Mouse (Mus musculus) midbrain, embryonic 14.5 days (tissue): ENCODE data around the gene Magi1. TPM values are rescaled to one million over a fixed set of nuclear protein-coding genes. Genes with fewer than 3 reads are reported as not detected.

ENCODE experiments used
- ATAC-seq: fragments of 200-750 bp; cut with Nextera tagmentation; 2 replicates; pipeline ENCODE4 v1.8.0; 2017; ENCODE audit warnings: moderate number of reproducible peaks, moderate library complexity; ENCODE audit not compliant: low FRiP score, low TSS enrichment
- DNase-seq: peaks from one replicate; pipeline ENCODE4 v3.0.0-alpha.2; 2015
- H3K27ac ChIP-seq: fragments of 300-500 bp; sonication (generic); replicated peaks from 2 replicates; pipeline ENCODE4 v1.5.1; 2014; ENCODE audit warnings: mild to moderate bottlenecking, low read depth, low read length, moderate library complexity
- H3K27me3 ChIP-seq: fragments of 300-500 bp; sonication (generic); 2 replicates; pipeline ENCODE4 v1.6.1; 2014; ENCODE audit warnings: low read length, control low read depth, mixed read lengths; ENCODE audit not compliant: control insufficient read depth, insufficient read depth
- H3K36me3 ChIP-seq: fragments of 300-500 bp; sonication (generic); 2 replicates; pipeline ENCODE4 v1.6.1; 2014; ENCODE audit warnings: low read length, control low read depth; ENCODE audit not compliant: control insufficient read depth, insufficient read depth
- H3K4me1 ChIP-seq: fragments of 300-500 bp; sonication (generic); 2 replicates; pipeline ENCODE4 v1.6.1; 2014; ENCODE audit warnings: mild to moderate bottlenecking, antibody characterized with exemption, low read length, control low read depth; ENCODE audit not compliant: control insufficient read depth, insufficient read depth
- H3K4me2 ChIP-seq: fragments of 300-500 bp; sonication (generic); 2 replicates; pipeline ENCODE4 v1.6.1; 2014; ENCODE audit warnings: mild to moderate bottlenecking, low read length, moderate library complexity
- H3K4me3 ChIP-seq: fragments of 300-500 bp; sonication (generic); replicated peaks from 2 replicates; pipeline ENCODE4 v1.5.1; 2014; ENCODE audit warnings: low read depth, low read length
- H3K9ac ChIP-seq: fragments of 300-500 bp; sonication (generic); replicated peaks from 2 replicates; pipeline ENCODE4 v1.6.1; 2014; ENCODE audit warnings: mild to moderate bottlenecking, low read length, moderate library complexity
- H3K9me3 ChIP-seq: fragments of 300-500 bp; sonication (generic); 2 replicates; pipeline ENCODE4 v1.6.1; 2016; ENCODE audit warnings: low read length, control low read depth, mixed read lengths; ENCODE audit not compliant: control insufficient read depth
- WGBS: fragments of 180-500 bp; shearing (Covaris S2); extraction: QIAGEN DNeasy Blood & Tissue Kit; methylation state at CpG from one replicate; pipeline ENCODE4 v1.1.7; 2014; 5-methylcytosine and 5-hydroxymethylcytosine counted together
- polyA plus RNA-seq: library from polyadenylated mRNA; unstranded; fragments of >200 nt; fragmentation: Nextera tagmentation; extraction: Ambion mirVana; gene quantifications from 2 replicates; pipeline ENCODE4 v1.2.1, GENCODE M21; 2014

Gene Magi1
- polyA plus RNA-seq: 34.9 and 41.8 TPM in 2 replicates

DNA sequence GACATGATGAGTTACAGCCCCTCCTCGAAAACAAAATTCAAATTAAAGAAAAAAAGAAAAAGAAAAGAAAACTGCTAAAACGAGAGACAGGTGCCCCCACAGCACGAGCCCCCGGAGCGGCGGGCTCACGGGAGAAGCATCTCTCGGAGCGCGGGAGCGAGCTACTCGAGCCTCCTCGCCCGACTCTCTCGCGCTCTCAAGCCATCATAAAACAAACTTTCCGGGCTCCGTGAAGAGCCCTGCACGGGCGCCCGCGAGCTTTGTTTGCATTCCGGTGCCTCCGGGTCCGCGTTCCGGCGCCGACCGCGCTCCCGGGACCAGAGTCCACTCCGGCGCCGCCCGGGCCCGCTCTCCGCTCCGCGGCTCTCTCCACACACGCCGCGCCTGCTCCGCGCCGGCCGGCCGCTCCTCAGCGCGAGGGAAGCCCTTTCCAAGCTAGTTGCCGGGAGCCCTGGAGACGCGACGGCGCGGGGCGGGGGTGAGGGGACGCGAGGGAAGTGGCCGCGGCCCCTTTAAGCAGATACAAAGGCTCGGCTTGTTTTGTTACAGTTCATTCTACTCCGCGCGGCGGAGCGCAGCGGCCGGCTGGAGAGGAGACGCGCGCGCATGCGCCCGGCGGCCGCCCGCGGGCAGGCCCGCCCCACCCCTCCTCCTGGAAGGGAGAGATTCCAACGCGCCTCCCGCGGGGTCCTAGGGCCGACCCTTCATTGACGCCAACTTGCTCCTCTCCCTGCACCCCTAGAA, at the start of gene Magi1:
Gene Magi1, minus strand, starts transcription at position 600 of the 744 bp plus-strand sequence.
- Histone ChIP-seq H3K36me3 (no peaks in the 10 kb centered on the region), H3K9ac (peak within 1 kb of the TSS; percentile 66), H3K27ac (peak within 1 kb of the TSS; percentile 89), H3K4me2 (peak within 1 kb of the TSS; percentile 96), H3K4me1 (peaks cover 17% of the 10 kb centered on the region), H3K9me3 (0 out of 2 replicates have a peak, but pooled peaks cover 3% of the 10 kb centered on the region), H3K27me3 (no peaks in the 10 kb centered on the region), H3K4me3 (peak within 1 kb of the TSS; percentile 70)
- whole genome bisulfite sequencing: under 1% methylated on average over 86 of the region's 86 CpGs
- peak; percentile 93 for ATAC-seq
- peak; percentile 98 for DNase-seq

DNA sequence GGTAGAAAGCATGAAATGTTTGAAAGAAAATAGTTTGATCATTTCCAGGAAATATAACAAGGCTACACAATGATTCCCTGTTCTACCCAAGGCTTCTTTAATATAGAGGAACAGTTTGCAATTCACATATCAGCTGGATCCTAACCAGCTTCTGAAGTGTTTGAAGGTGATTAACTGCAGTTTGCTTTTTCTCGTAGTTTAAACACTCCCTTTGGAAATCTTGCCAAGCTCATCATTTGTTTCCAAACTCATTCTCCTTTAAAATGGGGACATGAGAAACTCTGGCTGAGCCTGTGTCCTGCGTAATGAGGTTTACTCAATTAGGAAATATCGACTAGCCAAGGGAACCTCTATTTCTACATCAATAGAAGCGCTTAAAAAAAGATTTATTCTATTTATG, 43.4 kb upstream of the Magi1 start:
- 86% methylated on average over 4 of the region's 4 CpGs for WGBS
- no peak for ATAC-seq
- Histone ChIP-seq H3K9ac (no peak overlapping the region), H3K9me3 (no peaks in the 10 kb centered on the region), H3K4me2 (no peak overlapping the region), H3K27ac (no peak overlapping the region), H3K36me3 (no peaks in the 10 kb centered on the region), H3K4me3 (no peak overlapping the region), H3K27me3 (no peaks in the 10 kb centered on the region), H3K4me1 (no peaks in the 10 kb centered on the region)
- DNase-seq: no peak

DNA sequence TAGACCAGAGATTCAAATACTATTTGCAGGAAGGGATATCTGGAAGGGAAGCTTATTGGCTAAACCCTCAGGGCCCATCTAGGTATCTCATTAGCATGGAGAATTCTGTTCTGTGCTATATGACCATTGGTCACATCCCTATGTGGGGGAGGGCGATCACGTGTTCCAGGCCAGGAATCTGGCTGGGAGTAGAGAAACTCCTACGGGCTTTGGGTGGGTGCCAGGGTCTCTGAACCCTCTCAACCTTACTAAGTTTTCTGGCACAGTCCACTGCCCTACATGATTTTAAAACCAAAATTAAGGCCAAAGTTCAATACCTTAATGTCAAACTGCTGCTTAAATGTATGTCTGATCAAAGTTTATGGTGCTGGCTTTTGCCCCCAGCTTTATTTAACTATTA, 33.2 kb upstream of the Magi1 start:
- no peaks in the 10 kb centered on the region for H3K9me3 ChIP-seq
- H3K27me3 ChIP-seq: no peaks in the 10 kb centered on the region
- 93% methylated on average over 3 of the region's 3 CpGs for WGBS
- no peaks in the 10 kb centered on the region for H3K4me1 ChIP-seq
- no peaks in the 10 kb centered on the region for H3K36me3 ChIP-seq
- DNase-seq (no peak), ATAC-seq (no peak)
- no peak overlapping the region for H3K4me2 ChIP-seq
- H3K27ac ChIP-seq: no peak overlapping the region
- H3K9ac ChIP-seq: no peak overlapping the region
- H3K4me3 ChIP-seq: no peak overlapping the region

DNA sequence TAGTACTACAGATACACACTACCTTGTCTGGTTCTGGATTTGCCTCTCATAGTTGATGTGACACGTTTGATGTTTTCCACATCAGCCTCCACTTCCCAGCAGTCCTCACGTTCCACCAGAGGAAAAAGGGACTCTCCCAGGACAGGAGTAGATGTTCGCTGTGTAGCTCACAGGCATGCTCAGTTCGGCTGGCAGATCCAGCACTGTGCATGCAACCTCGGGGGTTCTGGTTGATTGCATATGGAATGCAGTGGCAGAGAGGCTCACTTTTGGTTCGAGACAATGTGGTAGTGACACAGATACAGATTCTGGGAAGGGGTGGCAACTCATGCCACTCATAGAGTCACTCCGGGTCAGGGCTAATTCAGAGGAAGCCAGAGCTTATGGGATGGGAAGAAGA, 28.6 kb upstream of the Magi1 start:
- H3K36me3 ChIP-seq: no peaks in the 10 kb centered on the region
- H3K4me1 ChIP-seq: 0 out of 2 replicates have a peak, but pooled peaks cover 4% of the 10 kb centered on the region
- no peaks in the 10 kb centered on the region for H3K9me3 ChIP-seq
- no peak overlapping the region for H3K4me3 ChIP-seq
- H3K27me3 ChIP-seq: no peaks in the 10 kb centered on the region
- no peak for ATAC-seq
- no peak for DNase-seq
- H3K9ac ChIP-seq: no peak overlapping the region
- H3K4me2 ChIP-seq: no peak overlapping the region
- 61% methylated on average over 7 of the region's 7 CpGs for WGBS
- H3K27ac ChIP-seq: no peak overlapping the region

DNA sequence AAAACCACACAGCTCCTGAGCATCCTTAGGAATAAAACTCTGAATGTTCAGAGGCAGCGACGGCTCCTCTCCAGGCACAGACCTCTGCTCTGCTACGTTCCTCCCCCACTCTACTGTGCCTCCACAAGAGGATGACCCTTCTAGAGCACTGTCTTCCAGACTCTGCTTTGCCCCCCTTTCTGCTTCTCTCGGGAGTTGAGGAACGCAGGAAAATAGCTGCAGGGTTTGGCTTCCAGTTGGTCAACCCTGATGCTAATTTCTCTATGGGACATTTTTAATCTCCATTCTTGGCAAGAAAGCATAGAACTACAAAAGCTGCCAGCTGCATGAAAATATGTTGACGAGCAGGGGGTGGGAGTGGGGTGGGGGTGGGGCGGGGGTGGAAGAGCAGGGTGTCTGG, 24.8 kb upstream of the Magi1 start:
- DNase-seq: peak; percentile 68
- WGBS: 33% methylated on average over 7 of the region's 7 CpGs

DNA sequence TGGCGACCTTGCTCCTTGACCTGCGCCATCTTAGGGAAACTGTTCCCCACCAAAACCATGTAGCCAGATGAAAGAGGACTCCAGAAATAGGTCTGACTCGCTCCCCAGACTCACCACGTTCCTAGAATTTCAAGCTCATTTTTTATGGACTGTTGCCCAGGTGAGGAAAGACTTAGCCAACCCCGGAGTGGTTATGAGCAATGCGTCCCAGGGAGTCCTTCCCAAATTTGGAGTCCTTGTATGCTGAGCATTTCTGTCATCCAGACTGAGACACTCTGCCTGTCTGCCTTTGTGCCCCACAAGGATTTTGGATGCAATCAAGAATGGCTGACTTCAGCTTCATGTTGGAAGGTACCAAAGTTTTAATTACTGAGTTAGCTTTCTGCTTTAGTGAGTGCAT, 19.8 kb upstream of the Magi1 start:
- Histone ChIP-seq H3K4me1 (0 out of 2 replicates have a peak, but pooled peaks cover 4% of the 10 kb centered on the region), H3K4me2 (no peak overlapping the region), H3K27ac (no peak overlapping the region), H3K4me3 (no peak overlapping the region), H3K36me3 (no peaks in the 10 kb centered on the region), H3K27me3 (no peaks in the 10 kb centered on the region), H3K9ac (no peak overlapping the region), H3K9me3 (no peaks in the 10 kb centered on the region)
- 88% methylated on average over 6 of the region's 6 CpGs for WGBS
- DNase-seq: no peak
- no peak for ATAC-seq

More for the DNA sequence above, 24.8 kb upstream of the Magi1 start:
- Histone ChIP-seq H3K4me2 (no peak overlapping the region), H3K36me3 (no peaks in the 10 kb centered on the region), H3K27ac (no peak overlapping the region), H3K27me3 (no peaks in the 10 kb centered on the region), H3K4me3 (no peak overlapping the region), H3K4me1 (0 out of 2 replicates have a peak, but pooled peaks cover 4% of the 10 kb centered on the region), H3K9me3 (no peaks in the 10 kb centered on the region), H3K9ac (no peak overlapping the region)
- ATAC-seq: peak; percentile 20; the same call in 1 of the 2 replicates

DNA sequence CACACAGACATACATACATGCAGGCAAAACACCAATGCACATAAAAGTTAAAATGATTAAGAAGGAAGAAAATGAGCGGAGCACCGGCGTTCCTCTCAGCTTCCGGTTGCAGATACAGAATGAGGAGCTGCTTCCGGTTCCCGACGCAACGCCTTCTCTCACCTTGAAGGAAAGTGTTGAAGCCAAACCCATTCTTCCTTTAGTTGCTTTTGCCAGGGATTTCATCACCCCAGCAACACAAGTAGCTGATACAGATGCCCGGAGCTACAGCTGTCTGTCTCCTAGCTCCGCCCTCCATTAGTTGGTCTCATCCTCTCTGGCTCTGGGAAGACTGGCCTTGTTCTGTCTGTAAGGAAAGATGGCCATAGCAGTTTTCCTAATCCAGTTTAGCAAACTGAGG, 18.1 kb upstream of the Magi1 start:
- H3K27ac ChIP-seq: no peak overlapping the region
- no peak for DNase-seq
- no peaks in the 10 kb centered on the region for H3K27me3 ChIP-seq
- no peak for ATAC-seq
- H3K36me3 ChIP-seq: no peaks in the 10 kb centered on the region
- no peak overlapping the region for H3K4me3 ChIP-seq
- H3K9me3 ChIP-seq: no peaks in the 10 kb centered on the region
- H3K4me1 ChIP-seq: no peaks in the 10 kb centered on the region
- no peak overlapping the region for H3K9ac ChIP-seq
- H3K4me2 ChIP-seq: no peak overlapping the region
- 90% methylated on average over 10 of the region's 10 CpGs for WGBS

DNA sequence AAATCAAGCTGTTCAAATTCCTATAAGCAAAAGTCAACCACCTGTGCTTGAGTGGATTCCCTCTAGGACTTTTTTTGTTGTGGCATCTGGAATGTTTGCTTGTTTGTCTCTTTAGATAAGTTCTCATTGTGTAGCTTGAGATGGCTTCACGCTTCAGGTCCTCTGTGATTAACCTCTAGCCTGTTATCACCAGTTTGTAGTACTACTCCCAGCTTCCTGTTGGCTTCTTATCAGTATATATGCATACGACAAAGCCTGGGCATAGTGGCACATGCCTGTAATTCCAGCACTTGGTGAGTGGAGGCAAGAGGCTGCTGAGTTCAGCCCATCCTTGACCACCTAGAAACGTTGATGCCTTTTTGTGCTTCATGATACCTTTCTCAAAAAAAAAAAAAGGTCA, 16.8 kb upstream of the Magi1 start:
- DNase-seq (no peak), ATAC-seq (no peak)
- 84% methylated on average over 3 of the region's 3 CpGs for WGBS
- Histone ChIP-seq H3K4me3 (no peak overlapping the region), H3K36me3 (no peaks in the 10 kb centered on the region), H3K4me1 (no peaks in the 10 kb centered on the region), H3K27me3 (no peaks in the 10 kb centered on the region), H3K4me2 (no peak overlapping the region), H3K9me3 (no peaks in the 10 kb centered on the region), H3K27ac (no peak overlapping the region), H3K9ac (no peak overlapping the region)

DNA sequence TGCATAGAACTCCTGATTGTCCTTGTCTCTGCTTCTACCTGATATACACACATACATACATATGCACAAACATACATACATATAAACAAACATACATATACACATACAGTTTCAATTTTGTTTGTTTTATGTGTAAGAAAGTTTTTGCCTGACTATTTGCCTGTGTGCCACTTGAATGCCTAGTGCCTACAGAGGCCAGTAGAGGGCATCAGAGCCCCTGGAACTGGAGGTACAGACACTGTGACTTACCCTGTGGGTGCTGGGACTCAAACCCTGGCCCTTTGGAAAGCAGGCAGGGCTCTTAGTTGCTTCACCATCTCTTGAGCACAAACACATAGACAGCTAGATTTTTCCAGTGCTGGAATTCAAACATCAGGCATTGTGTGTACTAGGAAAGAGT, 3.7 kb upstream of the Magi1 start:
- H3K4me3 ChIP-seq: no peak overlapping the region
- H3K4me1 ChIP-seq: peaks cover 4% of the 10 kb centered on the region
- H3K36me3 ChIP-seq: no peaks in the 10 kb centered on the region
- H3K9ac ChIP-seq: no peak overlapping the region
- ATAC-seq (no peak), DNase-seq (no peak)
- H3K27me3 ChIP-seq: no peaks in the 10 kb centered on the region
- no peak overlapping the region for H3K27ac ChIP-seq
- 0 out of 2 replicates have a peak, but pooled peaks cover 5% of the 10 kb centered on the region for H3K9me3 ChIP-seq
- no peak overlapping the region for H3K4me2 ChIP-seq
